Mouse (Mus musculus): ENCODE results near the gene Gba.

GRCm38 (mm10) chr3:89199839-89200238, 2.9 kb upstream of the Gba start:
- TF ChIP-seq CTCF (IDR thresholded peaks at IDR 0.05; ENCODE audit: extremely low read depth, insufficient read depth, insufficient read length, insufficient replicate concordance) (no peak), POLR2A (IDR thresholded peaks at IDR 0.05; ENCODE audit: low read depth, low read length) (no peak)
